Mouse (Mus musculus) neural tube, embryonic 13.5 days (tissue): ENCODE measurements around the gene Hist2h2ab. TPM values are rescaled to one million over a fixed set of nuclear protein-coding genes. Genes with fewer than 3 reads are reported as not detected.
"Not testable (repeated sequence)": the region's sequence is repeated elsewhere in the genome, so short reads cannot be mapped to it uniquely, and the experiment has no call there.

ENCODE experiments used
- ATAC-seq: fragments of 200-750 bp; cut with Nextera tagmentation; 2 replicates; pipeline ENCODE4 v1.8.0; 2017; ENCODE audit warnings: low read depth, mild to moderate bottlenecking, moderate TSS enrichment, moderate library complexity
- H3K27ac ChIP-seq: fragments of 300-500 bp; sonication (generic); replicated peaks from 2 replicates; pipeline ENCODE4 v1.5.1; 2015; ENCODE audit warnings: moderate library complexity, mild to moderate bottlenecking, inconsistent platforms
- H3K27me3 ChIP-seq: fragments of 300-500 bp; sonication (generic); 2 replicates; pipeline ENCODE4 v1.6.1; 2015; ENCODE audit warnings: mild to moderate bottlenecking, inconsistent platforms
- H3K36me3 ChIP-seq: fragments of 300-500 bp; sonication (generic); 2 replicates; pipeline ENCODE4 v1.6.1; 2015; ENCODE audit warnings: mild to moderate bottlenecking, inconsistent platforms
- H3K4me1 ChIP-seq: fragments of 300-500 bp; sonication (generic); replicated peaks from 2 replicates; pipeline ENCODE4 v1.6.1; 2015; ENCODE audit warnings: inconsistent platforms
- H3K4me2 ChIP-seq: fragments of 300-500 bp; sonication (generic); 2 replicates; pipeline ENCODE4 v1.6.1; 2015; ENCODE audit warnings: inconsistent platforms, mild to moderate bottlenecking, moderate library complexity
- H3K4me3 ChIP-seq: fragments of 300-500 bp; sonication (generic); 2 replicates; pipeline ENCODE4 v1.5.1; 2015; ENCODE audit warnings: mild to moderate bottlenecking, inconsistent platforms
- H3K9ac ChIP-seq: fragments of 300-500 bp; sonication (generic); 2 replicates; pipeline ENCODE4 v1.6.1; 2015; ENCODE audit warnings: moderate library complexity, mild to moderate bottlenecking, inconsistent platforms
- H3K9me3 ChIP-seq: fragments of 300-500 bp; sonication (generic); 2 replicates; pipeline ENCODE4 v1.6.1; 2016; ENCODE audit warnings: inconsistent platforms
- WGBS: fragments of 180-500 bp; shearing (Covaris S2); methylation state at CpG from one replicate; pipeline ENCODE4 v1.1.7; 2015; 5-methylcytosine and 5-hydroxymethylcytosine counted together
- polyA plus RNA-seq: library from polyadenylated mRNA; unstranded; fragments of >200 nt; fragmentation: Nextera tagmentation; extraction: Ambion mirVana; gene quantifications from 2 replicates; pipeline ENCODE4 v1.2.1, GENCODE M21; 2015

The Hist2h2ab gene
- polyA plus RNA-seq, 1 experiment from 2014 or later, result 0.52 TPM

- Histone ChIP-seq H3K4me3 (no peak overlapping the region), H3K36me3 (peaks cover 6% of the 10 kb centered on the region), H3K4me2 (no peak overlapping the region), H3K9ac (no peak overlapping the region), H3K9me3 (no peaks in the 10 kb centered on the region), H3K4me1 (peaks cover 18% of the 10 kb centered on the region), H3K27me3 (no peaks in the 10 kb centered on the region), H3K27ac (no peak overlapping the region)
- no peak for ATAC-seq
- 67% methylated on average over 2 of the region's 2 CpGs for WGBS
Measured at GRCm38 (mm10) chr3:96199731-96200130, 19.9 kb upstream of the Hist2h2ab start.

GRCm38 (mm10) chr3:96207819-96208218 is 11.8 kb upstream of the Hist2h2ab start:
- H3K36me3 ChIP-seq, result no peaks in the 10 kb centered on the region
- no peak for ATAC-seq
- no peak overlapping the region for H3K9ac ChIP-seq
- no peaks in the 10 kb centered on the region for H3K9me3 ChIP-seq
- H3K27me3 ChIP-seq, result no peaks in the 10 kb centered on the region
- H3K4me1 ChIP-seq, result no peaks in the 10 kb centered on the region
- no peak overlapping the region for H3K27ac ChIP-seq
- H3K4me3 ChIP-seq, result no peak overlapping the region
- H3K4me2 ChIP-seq, result no peak overlapping the region
- 89% methylated on average over 3 of the region's 3 CpGs for WGBS

- 31% methylated on average over 15 of the region's 15 CpGs for WGBS
- H3K36me3 ChIP-seq, result no peaks in the 10 kb centered on the region
- no peak overlapping the region for H3K27ac ChIP-seq
- H3K27me3 ChIP-seq, result no peaks in the 10 kb centered on the region
- no peak overlapping the region for H3K4me2 ChIP-seq
- H3K9ac ChIP-seq, result no peak overlapping the region
- ATAC-seq, result no peak
- no peaks in the 10 kb centered on the region for H3K4me1 ChIP-seq
- H3K9me3 ChIP-seq, result no peaks in the 10 kb centered on the region
- no peak overlapping the region for H3K4me3 ChIP-seq
Measured at GRCm38 (mm10) chr3:96209242-96209641, 10.4 kb upstream of the Hist2h2ab start.

- 0% methylated on average over 12 of the region's 12 CpGs for WGBS
- Histone ChIP-seq H3K4me3 (peak overlapping the region; percentile 66), H3K27me3 (no peaks in the 10 kb centered on the region), H3K4me2 (peak overlapping the region; percentile 91), H3K27ac (peak overlapping the region; percentile 98), H3K36me3 (no peaks in the 10 kb centered on the region), H3K9me3 (no peaks in the 10 kb centered on the region), H3K4me1 (peaks cover 38% of the 10 kb centered on the region), H3K9ac (peak overlapping the region; percentile 85)
- ATAC-seq, result peak; percentile 41
Measured at GRCm38 (mm10) chr3:96219191-96219641, 449 bp upstream of the Hist2h2ab start.

GRCm38 (mm10) chr3:96220131-96220764 is 583 bp downstream of the Hist2h2ab start:
- not testable (repeated sequence) for H3K27me3 ChIP-seq, H3K9me3 ChIP-seq, H3K36me3 ChIP-seq, ATAC-seq
- H3K4me3 ChIP-seq, result peak overlapping the region; percentile 66
- peak overlapping the region; percentile 91 for H3K4me2 ChIP-seq
- peaks cover 40% of the 10 kb centered on the region for H3K4me1 ChIP-seq
- peak overlapping the region; percentile 98 for H3K27ac ChIP-seq
- peak overlapping the region; percentile 85 for H3K9ac ChIP-seq
- WGBS, result 1% methylated on average over 32 of the region's 47 CpGs

- Histone ChIP-seq H3K4me3 (peak within 1 kb of the TSS; percentile 66), H3K9ac (peak within 1 kb of the TSS; percentile 85), H3K4me2 (peak within 1 kb of the TSS; percentile 91), H3K27ac (peak within 1 kb of the TSS; percentile 98), H3K36me3 (no peaks in the 10 kb centered on the region), H3K9me3 (no peaks in the 10 kb centered on the region), H3K4me1 (peaks cover 45% of the 10 kb centered on the region), H3K27me3 (no peaks in the 10 kb centered on the region)
- peak; percentile 71 for ATAC-seq
- WGBS, result under 1% methylated on average over 43 of the region's 43 CpGs
Measured at GRCm38 (mm10) chr3:96220765-96221639, 1.3 kb downstream of the Hist2h2ab start, which contains the start of the genes Hist2h2ac and Hist2h2be. Gene Hist2h2ac (minus strand): TSS chr3:96220880. Gene Hist2h2be (plus strand): TSS chr3:96221119.

- no peaks in the 10 kb centered on the region for H3K27me3 ChIP-seq
- peak overlapping the region; percentile 66 for H3K4me3 ChIP-seq
- peak overlapping the region; percentile 91 for H3K4me2 ChIP-seq
- H3K4me1 ChIP-seq, result peaks cover 45% of the 10 kb centered on the region
- H3K9me3 ChIP-seq, result no peaks in the 10 kb centered on the region
- WGBS, result 20% methylated on average over 9 of the region's 9 CpGs
- no peaks in the 10 kb centered on the region for H3K36me3 ChIP-seq
- peak overlapping the region; percentile 85 for H3K9ac ChIP-seq
- H3K27ac ChIP-seq, result peak overlapping the region; percentile 98
- ATAC-seq, result no peak
Measured at GRCm38 (mm10) chr3:96221640-96222038, 2.0 kb downstream of the Hist2h2ab start.

- ATAC-seq, result no peak
- H3K9me3 ChIP-seq, result no peaks in the 10 kb centered on the region
Measured at GRCm38 (mm10) chr3:96222774-96223173, 3.1 kb downstream of the Hist2h2ab start.

GRCm38 (mm10) chr3:96225421-96225820 is 5.8 kb downstream of the Hist2h2ab start:
- H3K27ac ChIP-seq, result no peak overlapping the region
- H3K4me2 ChIP-seq, result no peak overlapping the region
- H3K4me3 ChIP-seq, result no peak overlapping the region
- H3K4me1 ChIP-seq, result peaks cover 37% of the 10 kb centered on the region
- H3K36me3 ChIP-seq, result no peaks in the 10 kb centered on the region
- WGBS, result 14% methylated on average over 2 of the region's 2 CpGs
- H3K9me3 ChIP-seq, result no peaks in the 10 kb centered on the region
- H3K27me3 ChIP-seq, result no peaks in the 10 kb centered on the region
- ATAC-seq, result no peak
- H3K9ac ChIP-seq, result peak overlapping the region; percentile 27; the same call in 1 of the 2 replicates

More at GRCm38 (mm10) chr3:96222774-96223173, 3.1 kb downstream of the Hist2h2ab start:
- Histone ChIP-seq H3K27me3 (no peaks in the 10 kb centered on the region), H3K4me1 (peaks cover 45% of the 10 kb centered on the region), H3K4me2 (peak overlapping the region; percentile 91), H3K9ac (no peak overlapping the region), H3K4me3 (no peak overlapping the region), H3K27ac (no peak overlapping the region), H3K36me3 (no peaks in the 10 kb centered on the region)
- 88% methylated on average over 4 of the region's 4 CpGs for WGBS

- Histone ChIP-seq H3K9me3 (no peaks in the 10 kb centered on the region), H3K4me2 (no peak overlapping the region), H3K27me3 (no peaks in the 10 kb centered on the region), H3K4me1 (peaks cover 25% of the 10 kb centered on the region), H3K4me3 (no peak overlapping the region), H3K27ac (no peak overlapping the region), H3K9ac (no peak overlapping the region), H3K36me3 (no peaks in the 10 kb centered on the region)
- 72% methylated on average over 8 of the region's 8 CpGs for WGBS
- no peak for ATAC-seq
Measured at GRCm38 (mm10) chr3:96226695-96227648, 7.3 kb downstream of the Hist2h2ab start.

GRCm38 (mm10) chr3:96228828-96229227 is 9.2 kb downstream of the Hist2h2ab start:
- Histone ChIP-seq H3K9me3 (no peaks in the 10 kb centered on the region), H3K4me3 (no peak overlapping the region), H3K27ac (no peak overlapping the region), H3K4me2 (no peak overlapping the region), H3K36me3 (no peaks in the 10 kb centered on the region), H3K4me1 (0 out of 2 replicates have a peak, but pooled peaks cover 10% of the 10 kb centered on the region), H3K9ac (no peak overlapping the region), H3K27me3 (no peaks in the 10 kb centered on the region)
- ATAC-seq, result no peak
- whole genome bisulfite sequencing, result 68% methylated on average over 2 of the region's 2 CpGs
